Mouse (Mus musculus) stomach, embryonic 15.5 days (tissue): Measurements from ENCODE around the gene Nsg1. TPM values are rescaled to one million over a fixed set of nuclear protein-coding genes. Genes with fewer than 3 reads are reported as not detected.

Source experiments
- ATAC-seq: fragments of 200-750 bp; cut with Nextera tagmentation; 2 replicates; pipeline ENCODE4 v1.8.0; 2017; ENCODE audit warnings: low read depth, moderate number of reproducible peaks, moderate TSS enrichment; ENCODE audit not compliant: insufficient read depth, low FRiP score
- H3K27ac ChIP-seq: fragments of 300-500 bp; sonication (generic); 2 replicates; pipeline ENCODE4 v1.5.1; 2015; ENCODE audit warnings: mild to moderate bottlenecking, inconsistent platforms
- H3K27me3 ChIP-seq: fragments of 300-500 bp; sonication (generic); replicated peaks from 2 replicates; pipeline ENCODE4 v1.6.1; 2015; ENCODE audit warnings: inconsistent platforms
- H3K36me3 ChIP-seq: fragments of 300-500 bp; sonication (generic); 2 replicates; pipeline ENCODE4 v1.6.1; 2015; ENCODE audit warnings: inconsistent platforms
- H3K4me1 ChIP-seq: fragments of 300-500 bp; sonication (generic); 2 replicates; pipeline ENCODE4 v1.6.1; 2015; ENCODE audit warnings: inconsistent platforms
- H3K4me2 ChIP-seq: fragments of 300-500 bp; sonication (generic); 2 replicates; pipeline ENCODE4 v1.6.1; 2015; ENCODE audit warnings: mild to moderate bottlenecking, inconsistent platforms
- H3K4me3 ChIP-seq: fragments of 300-500 bp; sonication (generic); replicated peaks from 2 replicates; pipeline ENCODE4 v1.5.1; 2015; ENCODE audit warnings: inconsistent platforms
- H3K9ac ChIP-seq: fragments of 300-500 bp; sonication (generic); 2 replicates; pipeline ENCODE4 v1.6.1; 2015; ENCODE audit warnings: inconsistent platforms
- H3K9me3 ChIP-seq: fragments of 300-500 bp; sonication (generic); 2 replicates; pipeline ENCODE4 v1.6.1; 2016; ENCODE audit warnings: inconsistent platforms
- WGBS: fragments of 180-500 bp; shearing (Covaris S2); methylation state at CpG from one replicate; pipeline ENCODE4 v1.1.7; 2015; 5-methylcytosine and 5-hydroxymethylcytosine counted together
- polyA plus RNA-seq: library from polyadenylated mRNA; unstranded; fragments of >200 nt; fragmentation: Nextera tagmentation; extraction: Ambion mirVana; gene quantifications from 2 replicates; pipeline ENCODE4 v1.2.1, GENCODE M21; 2015

Gene Nsg1
- polyA plus RNA-seq, 1 experiment from 2014 or later = 65.7 TPM

DNA sequence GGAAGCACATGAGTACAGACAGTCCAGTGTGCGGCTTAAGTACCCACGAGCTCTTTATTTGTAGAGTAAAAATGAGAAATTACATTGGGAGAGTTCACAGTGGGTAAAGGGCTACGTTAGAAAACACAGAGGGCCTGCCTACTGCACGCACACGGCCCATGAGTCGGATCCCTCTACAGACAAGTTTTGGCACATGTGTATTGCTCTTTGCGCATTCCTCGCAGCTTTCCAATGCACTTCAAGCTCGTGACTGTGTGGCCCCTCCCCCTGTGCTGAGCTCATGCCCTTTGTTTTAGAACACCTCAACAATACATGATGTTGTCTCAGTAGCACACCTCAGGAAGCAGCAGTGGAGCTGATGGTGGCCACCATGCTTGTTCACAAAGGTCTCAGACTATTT, 22.5 kb downstream of the Nsg1 start:
- Histone ChIP-seq H3K4me1 (no peaks in the 10 kb centered on the region), H3K4me2 (no peak overlapping the region), H3K36me3 (peaks cover 14% of the 10 kb centered on the region; the same call in 1 of the 2 replicates), H3K4me3 (no peak overlapping the region), H3K27me3 (no peaks in the 10 kb centered on the region), H3K9ac (no peak overlapping the region), H3K9me3 (no peaks in the 10 kb centered on the region), H3K27ac (no peak overlapping the region)
- ATAC-seq = no peak
- WGBS = 84% methylated on average over 9 of the region's 9 CpGs

DNA sequence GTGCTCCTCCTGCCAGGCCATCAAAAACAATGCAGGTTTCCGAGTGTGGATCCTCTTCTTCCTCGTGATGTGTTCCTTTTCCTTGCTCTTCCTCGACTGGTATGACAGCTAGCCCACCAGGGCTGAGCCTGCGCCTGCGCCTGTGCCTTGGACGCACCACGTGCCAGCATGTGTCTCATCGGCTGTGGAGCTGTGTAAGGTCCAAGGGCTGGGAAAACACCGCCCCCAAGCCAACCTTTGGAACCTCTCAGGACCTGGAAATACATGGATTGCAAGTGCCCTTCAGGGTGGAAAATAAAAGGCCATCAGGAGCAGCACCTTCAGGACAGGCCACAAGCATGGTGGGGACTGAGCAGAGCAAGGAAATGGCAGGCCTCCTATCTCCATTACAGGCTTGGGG, 23.5 kb downstream of the Nsg1 start:
- Histone ChIP-seq H3K27me3 (no peaks in the 10 kb centered on the region), H3K4me1 (no peaks in the 10 kb centered on the region), H3K9ac (no peak overlapping the region), H3K36me3 (peaks cover 14% of the 10 kb centered on the region; the same call in 1 of the 2 replicates), H3K4me2 (no peak overlapping the region), H3K9me3 (no peaks in the 10 kb centered on the region), H3K27ac (no peak overlapping the region), H3K4me3 (no peak overlapping the region)
- 90% methylated on average over 9 of the region's 9 CpGs for WGBS
- ATAC-seq = no peak

DNA sequence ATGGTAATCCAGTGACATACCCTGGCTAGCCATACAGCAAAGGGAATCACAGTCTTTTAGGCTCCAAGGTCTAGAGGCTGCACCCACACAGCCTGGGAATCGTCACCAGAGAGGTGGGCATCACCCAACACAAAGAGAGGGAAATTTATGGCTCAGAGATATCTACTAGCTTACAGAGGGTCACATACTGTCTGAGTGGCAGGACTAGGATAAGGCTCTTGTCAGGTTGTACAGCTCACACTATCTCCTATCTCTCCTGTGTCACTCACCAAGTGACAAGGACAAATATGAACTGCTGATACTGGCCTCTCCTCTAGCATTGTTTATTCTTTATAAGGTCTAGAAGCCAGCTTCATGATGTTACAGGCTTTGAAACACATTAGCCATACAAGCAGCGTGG, 30.4 kb downstream of the Nsg1 start:
- H3K9ac ChIP-seq = no peak overlapping the region
- H3K36me3 ChIP-seq = peaks cover 11% of the 10 kb centered on the region; the same call in 1 of the 2 replicates
- no peak for ATAC-seq

DNA sequence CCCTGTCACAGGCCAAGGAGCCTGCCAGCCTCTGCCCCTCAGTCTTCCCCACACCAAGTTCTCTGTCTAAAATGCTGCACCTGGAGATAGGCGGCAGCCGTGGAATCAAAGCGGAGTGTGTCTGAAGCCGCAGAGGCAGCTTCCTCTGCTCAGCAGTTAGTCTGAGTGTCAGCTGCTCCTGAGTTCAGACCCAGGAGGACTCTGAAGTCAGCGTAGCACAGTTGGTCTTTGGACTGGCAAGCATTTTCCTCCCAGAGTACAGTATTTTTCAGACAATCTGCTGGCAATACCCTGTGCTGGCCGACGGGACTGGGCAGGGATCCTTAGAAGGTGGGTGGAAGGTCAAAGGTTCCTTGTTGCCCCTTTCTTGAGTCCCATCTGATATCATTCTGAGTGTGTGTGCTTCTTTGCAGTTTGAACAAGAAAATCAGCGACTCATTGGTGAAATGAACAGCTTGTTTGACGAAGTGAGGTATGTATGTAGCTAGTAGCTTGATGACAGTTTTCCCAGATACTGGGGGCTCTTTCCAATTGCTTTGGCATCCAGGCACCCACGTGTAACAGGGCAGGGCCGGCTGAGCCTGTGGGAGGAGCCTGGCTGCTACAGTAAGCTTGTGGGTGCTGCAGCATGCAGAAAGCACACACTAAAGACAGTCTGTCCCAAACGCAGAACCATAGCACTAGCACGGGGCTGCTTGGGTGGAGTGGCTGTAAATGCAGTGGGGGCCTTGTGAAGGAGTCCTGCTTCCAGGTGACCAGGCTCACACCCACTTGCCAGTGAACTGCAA, 33.0 kb downstream of the Nsg1 start:
- Histone ChIP-seq H3K4me3 (no peak overlapping the region), H3K36me3 (peaks cover 11% of the 10 kb centered on the region; the same call in 1 of the 2 replicates), H3K4me2 (no peak overlapping the region), H3K9ac (no peak overlapping the region), H3K27ac (no peak overlapping the region), H3K27me3 (no peaks in the 10 kb centered on the region), H3K4me1 (no peaks in the 10 kb centered on the region), H3K9me3 (no peaks in the 10 kb centered on the region)
- no peak for ATAC-seq
- WGBS = 82% methylated on average over 13 of the region's 13 CpGs

More for the DNA sequence above, 30.4 kb downstream of the Nsg1 start:
- no peak overlapping the region for H3K27ac ChIP-seq
- no peaks in the 10 kb centered on the region for H3K9me3 ChIP-seq
- H3K4me3 ChIP-seq = no peak overlapping the region
- H3K4me1 ChIP-seq = no peaks in the 10 kb centered on the region
- H3K4me2 ChIP-seq = no peak overlapping the region
- no peaks in the 10 kb centered on the region for H3K27me3 ChIP-seq
- WGBS = 81% methylated on average over 2 of the region's 2 CpGs

DNA sequence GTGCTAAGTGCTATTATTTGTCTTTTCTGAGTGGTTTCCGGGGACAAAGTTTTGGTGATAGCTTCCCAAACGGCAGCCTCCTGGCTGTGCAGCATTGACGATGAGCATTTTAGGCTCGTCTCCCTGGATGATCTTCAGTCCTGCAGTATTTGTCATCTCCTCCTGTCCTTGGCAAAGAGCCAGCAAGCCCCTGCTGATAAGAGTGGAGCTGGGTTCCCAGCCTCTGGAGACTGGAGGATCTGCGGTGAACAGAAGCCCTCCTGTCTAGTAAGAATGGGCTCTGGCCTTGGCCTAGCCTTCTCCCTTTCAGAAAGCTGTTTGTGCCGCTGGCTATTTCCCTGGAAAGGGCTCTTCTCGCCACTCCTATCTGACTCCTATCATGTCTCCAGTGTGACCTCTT, 38.0 kb downstream of the Nsg1 start:
- H3K9ac ChIP-seq = no peak overlapping the region
- H3K4me2 ChIP-seq = no peak overlapping the region
- no peak overlapping the region for H3K4me3 ChIP-seq
- no peaks in the 10 kb centered on the region for H3K27me3 ChIP-seq
- H3K36me3 ChIP-seq = no peaks in the 10 kb centered on the region
- no peak overlapping the region for H3K27ac ChIP-seq
- H3K9me3 ChIP-seq = no peaks in the 10 kb centered on the region
- H3K4me1 ChIP-seq = no peaks in the 10 kb centered on the region
- ATAC-seq = no peak
- 76% methylated on average over 7 of the region's 7 CpGs for WGBS

DNA sequence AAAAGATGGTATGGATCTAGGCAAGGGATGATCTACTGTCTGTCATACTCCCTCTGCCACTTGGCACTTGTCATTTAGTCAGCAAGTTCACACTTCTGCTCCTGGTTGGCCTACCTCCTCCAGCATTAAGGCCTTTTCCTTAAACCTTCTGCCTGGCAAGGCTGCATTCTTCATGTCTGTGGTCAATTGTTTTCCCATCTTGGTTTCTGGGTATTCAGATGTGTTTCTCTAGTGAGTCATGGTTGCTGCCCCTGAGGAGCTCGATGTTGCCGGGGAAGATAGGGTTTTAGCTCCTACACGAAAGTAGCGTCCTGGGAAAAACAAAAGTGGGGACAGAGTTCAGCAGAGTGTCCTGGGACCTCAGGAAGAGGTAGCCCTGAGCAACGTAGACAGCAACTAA, 40.4 kb downstream of the Nsg1 start:
- no peaks in the 10 kb centered on the region for H3K9me3 ChIP-seq
- H3K4me1 ChIP-seq = no peaks in the 10 kb centered on the region
- ATAC-seq = no peak
- peaks cover 3% of the 10 kb centered on the region; the same call in 1 of the 2 replicates for H3K36me3 ChIP-seq
- WGBS = 89% methylated on average over 5 of the region's 5 CpGs
- H3K4me3 ChIP-seq = no peak overlapping the region
- H3K4me2 ChIP-seq = no peak overlapping the region
- H3K27ac ChIP-seq = no peak overlapping the region
- H3K27me3 ChIP-seq = no peaks in the 10 kb centered on the region
- no peak overlapping the region for H3K9ac ChIP-seq

DNA sequence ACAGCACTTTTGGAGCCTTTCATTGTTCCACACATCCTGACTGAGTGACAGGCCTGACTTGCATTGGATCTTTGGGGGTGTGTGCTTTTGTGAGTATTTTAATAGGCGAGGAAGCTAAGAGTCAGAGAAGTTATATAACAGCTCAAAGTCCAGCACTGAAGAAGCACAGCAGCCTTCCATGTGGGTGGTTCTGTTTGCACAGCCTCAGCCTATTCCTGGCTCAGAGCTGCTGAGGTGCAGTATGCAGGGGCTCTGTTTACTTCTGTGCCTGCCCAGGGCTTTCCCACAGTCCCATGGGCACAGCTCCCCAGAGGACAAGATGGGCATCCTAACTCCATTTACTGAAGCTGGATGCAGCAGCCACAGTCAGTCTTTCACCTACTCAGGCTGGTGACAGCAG, 42.7 kb downstream of the Nsg1 start:
- Histone ChIP-seq H3K4me3 (no peak overlapping the region), H3K27me3 (no peaks in the 10 kb centered on the region), H3K9ac (no peak overlapping the region), H3K36me3 (peaks cover 3% of the 10 kb centered on the region; the same call in 1 of the 2 replicates), H3K4me2 (no peak overlapping the region), H3K4me1 (no peaks in the 10 kb centered on the region), H3K27ac (no peak overlapping the region), H3K9me3 (no peaks in the 10 kb centered on the region)
- WGBS = 70% methylated on average over 1 of the region's 1 CpGs
- ATAC-seq = peak; percentile 82

DNA sequence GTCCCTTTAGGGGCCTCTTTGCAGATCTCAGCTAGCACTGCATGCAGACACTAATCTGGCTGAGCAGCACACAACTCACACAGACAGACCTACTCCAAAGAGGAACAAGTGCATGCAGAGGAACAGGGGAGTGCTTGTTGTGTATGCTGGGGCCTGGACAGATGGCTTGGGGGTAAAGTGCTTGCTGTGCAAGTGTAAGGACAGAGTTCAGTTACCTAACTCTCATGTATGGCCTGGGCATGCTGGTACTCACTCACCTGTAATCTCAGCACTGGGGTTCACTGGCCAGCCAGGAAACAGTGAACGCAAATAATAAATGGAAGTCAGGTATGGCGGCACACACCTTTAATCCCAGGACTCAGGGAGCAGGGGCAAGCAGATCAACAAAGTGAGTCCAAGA, 45.2 kb downstream of the Nsg1 start:
- WGBS = 95% methylated on average over 2 of the region's 2 CpGs
- H3K4me2 ChIP-seq = no peak overlapping the region
- no peaks in the 10 kb centered on the region for H3K4me1 ChIP-seq
- H3K36me3 ChIP-seq = peaks cover 3% of the 10 kb centered on the region; the same call in 1 of the 2 replicates
- H3K27me3 ChIP-seq = no peaks in the 10 kb centered on the region
- H3K4me3 ChIP-seq = no peak overlapping the region
- no peak overlapping the region for H3K9ac ChIP-seq
- no peaks in the 10 kb centered on the region for H3K9me3 ChIP-seq
- H3K27ac ChIP-seq = no peak overlapping the region
- no peak for ATAC-seq

DNA sequence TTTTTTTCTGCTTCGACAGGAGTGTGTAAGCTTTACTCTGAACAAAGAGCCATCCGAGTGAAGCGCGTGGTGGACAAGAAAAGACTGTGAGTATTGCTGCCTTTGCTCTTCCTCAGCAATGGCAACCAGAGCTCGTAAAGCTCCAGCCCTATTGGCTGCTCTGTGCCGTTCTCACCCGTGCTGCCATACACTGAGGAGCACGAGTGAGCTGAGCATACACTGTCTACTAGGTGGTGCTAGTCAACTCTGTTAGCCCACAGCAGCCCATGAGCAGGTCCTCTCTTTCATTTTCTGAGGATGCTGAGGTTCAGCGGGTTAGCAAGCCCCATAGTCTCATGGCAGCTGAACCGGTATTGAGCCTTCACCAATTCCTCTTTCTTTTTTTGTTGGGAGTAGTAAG, 52.9 kb downstream of the Nsg1 start:
- Histone ChIP-seq H3K27me3 (no peaks in the 10 kb centered on the region), H3K9ac (no peak overlapping the region), H3K4me3 (no peak overlapping the region), H3K9me3 (no peaks in the 10 kb centered on the region), H3K4me1 (no peaks in the 10 kb centered on the region), H3K27ac (no peak overlapping the region), H3K36me3 (0 out of 2 replicates have a peak, but pooled peaks cover 13% of the 10 kb centered on the region), H3K4me2 (no peak overlapping the region)
- WGBS = 86% methylated on average over 10 of the region's 10 CpGs
- ATAC-seq = no peak

DNA sequence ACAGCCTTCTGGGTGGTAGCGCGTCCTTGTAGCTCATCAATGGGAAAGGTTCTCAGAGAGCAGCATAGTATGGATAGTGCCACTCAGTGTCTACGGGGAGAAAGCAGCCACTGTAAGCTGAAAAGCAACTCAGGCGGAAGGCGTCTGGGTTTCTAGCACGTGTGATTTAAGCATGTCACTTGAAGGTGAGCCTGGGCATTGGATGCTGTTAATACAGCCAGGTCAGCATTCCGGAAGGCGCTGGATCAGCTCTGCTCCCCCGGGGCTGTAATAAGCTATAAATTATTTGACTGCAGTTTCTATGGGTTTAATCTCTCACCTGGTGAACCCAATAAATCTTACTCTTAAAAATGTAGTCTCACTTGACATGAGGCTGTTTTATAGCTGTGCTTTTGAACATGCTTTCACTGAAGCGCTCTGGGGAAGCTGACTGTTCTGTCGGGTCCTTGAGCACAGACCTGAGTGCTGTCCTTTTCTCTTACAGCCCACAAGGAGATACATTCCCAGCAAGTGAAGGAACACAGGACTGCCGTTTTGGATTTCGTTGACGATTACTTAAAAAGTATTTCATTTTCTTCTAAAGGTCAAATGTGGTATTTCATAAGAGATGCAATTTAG, 53.5 kb downstream of the Nsg1 start:
- H3K4me3 ChIP-seq = no peak overlapping the region
- no peak overlapping the region for H3K9ac ChIP-seq
- no peak for ATAC-seq
- no peak overlapping the region for H3K27ac ChIP-seq
- WGBS = 82% methylated on average over 14 of the region's 14 CpGs
- H3K4me2 ChIP-seq = no peak overlapping the region
- no peaks in the 10 kb centered on the region for H3K27me3 ChIP-seq
- no peaks in the 10 kb centered on the region for H3K9me3 ChIP-seq
- H3K4me1 ChIP-seq = no peaks in the 10 kb centered on the region
- H3K36me3 ChIP-seq = 0 out of 2 replicates have a peak, but pooled peaks cover 13% of the 10 kb centered on the region

DNA sequence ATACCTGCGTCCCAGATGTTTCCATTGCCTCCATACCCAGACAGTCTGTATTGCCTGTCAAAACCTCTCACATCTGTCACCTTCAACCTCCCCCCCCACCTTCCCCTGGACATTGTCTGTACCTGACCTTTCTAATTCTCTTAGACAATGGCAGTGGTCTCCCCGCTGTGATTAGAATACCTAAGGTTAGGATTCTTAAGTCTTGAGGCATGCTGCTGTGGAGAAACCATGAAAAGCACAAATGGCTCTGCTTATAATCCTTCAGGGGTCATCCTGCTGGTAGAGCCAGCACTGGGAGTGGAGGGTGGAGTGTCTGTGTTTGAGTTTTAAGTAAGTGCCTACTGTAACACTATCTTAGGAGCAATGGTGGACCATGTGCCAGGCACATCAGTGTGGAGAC, 56.8 kb downstream of the Nsg1 start:
- Histone ChIP-seq H3K4me1 (no peaks in the 10 kb centered on the region), H3K4me2 (no peak overlapping the region), H3K36me3 (0 out of 2 replicates have a peak, but pooled peaks cover 13% of the 10 kb centered on the region), H3K27ac (no peak overlapping the region), H3K9me3 (no peaks in the 10 kb centered on the region), H3K9ac (no peak overlapping the region), H3K27me3 (no peaks in the 10 kb centered on the region), H3K4me3 (no peak overlapping the region)
- WGBS = 90% methylated on average over 2 of the region's 2 CpGs
- ATAC-seq = no peak

DNA sequence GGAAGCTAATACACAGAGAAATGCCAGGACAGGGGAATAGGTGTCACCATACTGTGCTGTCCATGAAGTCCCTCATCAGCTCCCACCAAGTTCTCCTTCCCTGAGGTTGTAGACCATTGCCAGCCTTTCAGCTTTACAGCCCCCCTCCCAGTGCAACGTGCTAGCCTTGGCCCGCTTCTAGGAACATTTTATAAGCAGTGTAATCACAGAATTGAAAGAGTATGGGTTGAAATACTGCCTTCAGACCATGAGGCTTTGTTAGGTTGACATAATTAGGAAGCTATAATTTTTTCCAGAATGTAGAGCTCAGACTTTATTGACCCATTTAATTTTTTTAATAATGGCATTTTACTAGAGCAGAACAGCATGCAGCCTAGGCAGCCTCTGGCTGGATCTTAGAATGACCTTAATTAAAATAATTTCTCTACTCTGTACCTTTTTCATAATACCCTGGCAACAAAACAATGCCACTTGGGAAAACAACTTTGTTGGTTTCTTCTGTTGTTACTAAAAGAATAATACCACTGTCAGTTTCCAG, 60.5 kb downstream of the Nsg1 start:
- Histone ChIP-seq H3K4me1 (no peaks in the 10 kb centered on the region), H3K4me3 (no peak overlapping the region), H3K27me3 (no peaks in the 10 kb centered on the region), H3K27ac (no peak overlapping the region), H3K4me2 (no peak overlapping the region), H3K9me3 (no peaks in the 10 kb centered on the region), H3K36me3 (no peaks in the 10 kb centered on the region), H3K9ac (no peak overlapping the region)
- no peak for ATAC-seq
- WGBS = 97% methylated on average over 2 of the region's 2 CpGs
